Mouse (Mus musculus) thymus, postnatal 0 days (tissue): ENCODE results near the gene Parp1. TPM values are rescaled to one million over a fixed set of nuclear protein-coding genes. Genes with fewer than 3 reads are reported as not detected.
"Not testable (repeated sequence)": the region's sequence is repeated elsewhere in the genome, so short reads cannot be mapped to it uniquely, and the experiment has no call there.

Experiments used
- DNase-seq: peaks from one replicate; pipeline ENCODE4 v3.0.0-alpha.2; 2015; ENCODE audit warnings: low spot score
- polyA plus RNA-seq: library from polyadenylated mRNA; unstranded; fragments of >200 nt; fragmentation: Nextera tagmentation; extraction: Ambion mirVana; gene quantifications from 2 replicates; pipeline ENCODE4 v1.2.1, GENCODE M21; 2015

The Parp1 gene
- polyA plus RNA-seq, 1 experiment from 2014 or later, result 86.1 TPM

GRCm38 (mm10) chr1:180559454-180559853 lies 9.3 kb upstream of the Parp1 start:
- DNase-seq, result no peak

- no peak for DNase-seq
Observed at GRCm38 (mm10) chr1:180561187-180561586, 7.5 kb upstream of the Parp1 start.

GRCm38 (mm10) chr1:180564885-180565284 lies 3.8 kb upstream of the Parp1 start:
- DNase-seq, result no peak

- DNase-seq, result no peak
Observed at GRCm38 (mm10) chr1:180567761-180568160, 963 bp upstream of the Parp1 start.

GRCm38 (mm10) chr1:180568248-180568647 lies 476 bp upstream of the Parp1 start:
- no peak for DNase-seq

- DNase-seq, result peak; percentile 13
Observed at GRCm38 (mm10) chr1:180569453-180569852, 729 bp downstream of the Parp1 start.

- no peak for DNase-seq
Observed at GRCm38 (mm10) chr1:180570181-180570580, 1.5 kb downstream of the Parp1 start.

- no peak for DNase-seq
Observed at GRCm38 (mm10) chr1:180571018-180571589, 2.4 kb downstream of the Parp1 start.

- not testable (repeated sequence) for DNase-seq
Observed at GRCm38 (mm10) chr1:180571721-180572120, 3.0 kb downstream of the Parp1 start.

GRCm38 (mm10) chr1:180572154-180572553 lies 3.4 kb downstream of the Parp1 start:
- no peak for DNase-seq

- DNase-seq, result no peak
Observed at GRCm38 (mm10) chr1:180576524-180576923, 7.8 kb downstream of the Parp1 start.

GRCm38 (mm10) chr1:180577837-180578236 lies 9.1 kb downstream of the Parp1 start:
- DNase-seq, result no peak

- no peak for DNase-seq
Observed at GRCm38 (mm10) chr1:180587792-180588442, 19.2 kb downstream of the Parp1 start.

GRCm38 (mm10) chr1:180600578-180600977 lies 31.9 kb downstream of the Parp1 start:
- no peak for DNase-seq

- DNase-seq, result no peak
Observed at GRCm38 (mm10) chr1:180601806-180602205, 33.1 kb downstream of the Parp1 start.

- no peak for DNase-seq
Observed at GRCm38 (mm10) chr1:180604579-180604978, 35.9 kb downstream of the Parp1 start.

GRCm38 (mm10) chr1:180606106-180606505 lies 37.4 kb downstream of the Parp1 start:
- no peak for DNase-seq

- DNase-seq, result no peak
Observed at GRCm38 (mm10) chr1:180606796-180607577, 38.3 kb downstream of the Parp1 start.

- no peak for DNase-seq
Observed at GRCm38 (mm10) chr1:180607578-180607879, 38.8 kb downstream of the Parp1 start.

GRCm38 (mm10) chr1:180611842-180612241 lies 43.1 kb downstream of the Parp1 start:
- not testable (repeated sequence) for DNase-seq

GRCm38 (mm10) chr1:180616762-180617161 lies 48.0 kb downstream of the Parp1 start:
- no peak for DNase-seq

- DNase-seq, result no peak
Observed at GRCm38 (mm10) chr1:180622389-180622788, 53.7 kb downstream of the Parp1 start.

GRCm38 (mm10) chr1:180623911-180624310 lies 55.2 kb downstream of the Parp1 start:
- DNase-seq, result no peak
